Mouse (Mus musculus) right cerebral cortex, postnatal 4 days (tissue): ENCODE results near the gene Scarf1.

Experiments
- DNase-seq: peaks from one replicate; pipeline ENCODE4 v3.0.0-alpha.2; 2022

Scarf1 gene

GRCm38 (mm10) chr11:75566276-75567196, 53.2 kb downstream of the Scarf1 start:
- no peak for DNase-seq

- DNase-seq, result no peak
Measured at GRCm38 (mm10) chr11:75567346-75568114, 54.2 kb downstream of the Scarf1 start.

- DNase-seq, result no peak
Measured at GRCm38 (mm10) chr11:75568115-75568511, 54.8 kb downstream of the Scarf1 start.

GRCm38 (mm10) chr11:75568962-75569361, 55.6 kb downstream of the Scarf1 start:
- no peak for DNase-seq

- no peak for DNase-seq
Measured at GRCm38 (mm10) chr11:75570375-75571125, 57.2 kb downstream of the Scarf1 start.

- DNase-seq, result no peak
Measured at GRCm38 (mm10) chr11:75571126-75571990, 58.0 kb downstream of the Scarf1 start.

- DNase-seq, result no peak
Measured at GRCm38 (mm10) chr11:75572301-75572791, 59.0 kb downstream of the Scarf1 start.

- DNase-seq, result peak; percentile 97
Measured at GRCm38 (mm10) chr11:75572854-75573650, 59.7 kb downstream of the Scarf1 start.

GRCm38 (mm10) chr11:75574378-75575123, 61.2 kb downstream of the Scarf1 start:
- DNase-seq, result no peak

GRCm38 (mm10) chr11:75575560-75576123, 62.3 kb downstream of the Scarf1 start:
- no peak for DNase-seq
